Mouse (Mus musculus) heart, postnatal 14 days (tissue): ENCODE results near the gene Draxin. TPM values are rescaled to one million over a fixed set of nuclear protein-coding genes. Genes with fewer than 3 reads are reported as not detected.
"Not testable (repeated sequence)": the region's sequence is repeated elsewhere in the genome, so short reads cannot be mapped to it uniquely, and the experiment has no call there.

ENCODE experiments used
- DNase-seq, 2 experiments: peaks; one replicate each; pipeline ENCODE4 v3.0.0; 2021 to 2022
- intact Hi-C: fragments of 180-260 bp; cut with DNase I; formaldehyde crosslinking; loops from one replicate; pipeline ENCODE4 v1.15.1; 2025
- total RNA-seq, 2 experiments: library from RNA; stranded (reverse); gene quantifications; 2 replicates each; pipeline ENCODE4 v1.2.3; 2021

Gene Draxin
- total RNA-seq, 2 experiments from 2014 or later: 0.05 to 0.07 TPM

DNA sequence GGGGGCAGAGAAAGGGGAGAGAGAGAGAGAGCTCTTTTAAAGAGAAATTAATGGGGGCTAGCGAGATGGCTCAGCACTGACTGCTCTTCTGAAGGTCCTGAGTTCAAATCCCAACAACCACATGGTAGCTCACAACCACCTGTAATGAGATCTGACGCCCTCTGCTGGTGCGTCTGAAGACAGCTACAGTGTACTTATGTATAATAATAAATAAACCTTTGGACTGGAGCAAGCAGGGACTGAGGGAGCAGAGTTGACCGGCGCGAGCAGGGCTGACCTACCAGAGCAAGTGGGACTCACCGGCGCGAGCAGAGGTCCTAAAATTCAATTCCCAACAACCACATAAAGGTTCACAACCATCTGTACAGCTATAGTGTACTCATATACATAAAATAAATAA, 10.9 kb downstream of the Draxin start:
- DNase-seq, intact Hi-C loops: not testable (repeated sequence)

DNA sequence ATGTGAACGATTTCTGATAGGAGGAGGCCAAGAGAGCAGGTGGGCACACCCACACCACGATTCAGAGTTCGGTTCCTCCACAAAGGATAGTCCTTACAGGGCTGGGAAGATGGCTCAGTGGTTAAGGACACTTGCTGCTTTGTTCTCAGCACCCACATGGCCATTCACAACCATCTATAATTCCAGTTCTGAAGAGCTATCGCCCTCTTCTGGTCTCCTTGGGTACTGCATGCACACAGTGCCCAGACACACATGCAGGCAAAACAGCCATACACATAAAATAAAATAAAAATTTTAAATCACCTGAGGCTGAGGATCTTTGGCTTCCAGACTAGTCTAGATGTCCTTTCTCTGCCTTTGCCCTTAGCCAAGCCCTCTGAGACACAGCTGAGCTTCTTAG, 13.1 kb downstream of the Draxin start:
- no peak for DNase-seq
- intact Hi-C loops: no loop called here

DNA sequence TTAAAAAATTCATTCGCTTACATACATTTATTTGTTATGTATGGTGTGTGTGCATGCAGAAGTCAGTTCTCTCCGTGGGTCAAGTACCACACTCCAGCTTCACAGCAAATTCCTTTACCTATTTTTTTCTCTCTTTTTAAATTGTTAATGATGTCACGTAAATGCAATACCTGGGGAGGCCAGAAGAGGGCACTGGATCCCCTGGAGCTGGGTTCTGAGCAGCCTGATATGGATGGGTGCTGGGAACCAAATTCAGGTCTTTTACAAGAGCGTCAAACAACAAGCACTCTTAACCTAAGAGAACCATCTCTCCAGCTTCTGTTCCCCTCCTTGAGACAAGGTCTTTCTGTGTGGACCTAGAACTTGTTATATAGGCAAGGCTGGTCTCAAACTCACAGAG, 13.8 kb downstream of the Draxin start:
- intact Hi-C loops: no loop called here
- no peak for DNase-seq

DNA sequence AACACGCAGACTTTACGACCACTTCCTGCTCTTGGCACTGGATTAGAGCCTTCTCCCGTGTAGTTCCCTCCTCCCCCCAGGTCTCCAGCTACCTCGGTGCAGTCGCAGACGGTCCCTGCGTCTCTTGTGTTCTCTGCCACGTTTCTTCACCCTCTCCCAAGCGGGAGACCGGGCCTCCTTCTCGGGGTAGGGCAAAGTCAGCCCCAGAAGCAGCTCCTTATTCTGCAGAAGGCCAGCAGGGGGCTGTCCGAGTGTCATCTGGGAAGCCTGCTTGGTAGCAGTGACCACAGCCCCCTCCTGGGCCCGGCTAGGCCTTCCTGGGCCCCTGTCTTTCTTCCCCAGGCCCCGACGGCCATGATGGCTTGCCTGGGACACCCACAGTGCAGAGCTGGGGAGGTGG, 15.0 kb downstream of the Draxin start:
- DNase-seq: peak; percentile 34 to 46
- intact Hi-C loops: loop anchor here (2.0 kb wide), 1 partner anchor 37 kb away; the partner anchor contains the start of gene Fbxo6

DNA sequence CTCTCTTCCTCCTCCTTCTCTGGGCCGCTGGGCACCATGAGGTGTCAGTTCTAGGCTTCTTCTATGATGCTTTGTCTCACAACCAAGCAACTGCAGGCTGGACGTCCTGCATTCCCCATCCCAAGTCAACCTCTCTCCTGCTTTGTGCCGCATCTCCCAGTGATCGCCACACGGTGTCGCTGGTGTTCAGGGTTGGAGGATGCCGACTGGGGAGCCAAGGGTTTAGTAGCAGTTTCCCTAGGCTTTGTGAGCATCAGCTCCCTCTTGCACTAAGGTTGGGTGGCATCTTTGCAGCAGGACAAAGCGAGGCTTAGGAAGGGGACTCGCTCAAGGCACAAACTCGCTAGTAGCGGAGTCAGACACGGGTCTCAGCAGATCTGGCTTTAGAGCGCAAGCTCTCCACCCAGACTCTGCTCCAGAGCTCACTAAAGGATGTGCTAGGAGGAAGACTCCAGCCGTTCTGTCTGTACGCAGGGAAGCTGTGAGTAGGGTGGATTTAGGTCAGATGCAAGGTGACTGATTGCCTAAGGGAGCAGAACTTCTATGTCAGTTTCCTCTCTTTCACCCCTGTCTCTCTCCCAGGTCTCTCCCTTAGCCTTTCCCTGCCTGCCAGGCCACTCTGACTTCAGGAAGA, 15.6 kb downstream of the Draxin start:
- intact Hi-C loops: loop anchor here (1.0 to 2.0 kb wide), 2 partner anchors 38 to 52 kb away; partner anchors contain the start of gene Fbxo6
- peak; percentile 87 to 92 for DNase-seq

DNA sequence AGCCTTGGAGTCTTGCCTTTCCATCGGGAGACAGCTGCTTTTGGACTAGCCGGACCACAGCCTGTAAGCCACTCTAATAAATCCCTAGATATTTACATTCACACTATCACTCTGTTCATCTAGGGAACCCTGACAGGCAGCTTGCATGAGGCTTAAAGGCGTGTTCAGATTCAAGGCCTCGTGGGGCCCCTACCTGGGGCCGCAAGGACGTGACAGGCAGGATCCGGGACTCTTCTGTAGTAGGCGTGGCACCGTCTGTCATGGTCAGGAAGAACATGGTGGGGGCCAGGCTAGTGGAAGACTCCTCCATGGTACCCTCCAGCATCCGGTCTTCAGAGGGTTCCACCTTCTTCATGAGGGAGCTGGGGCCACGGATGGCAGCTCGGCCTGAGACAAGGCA, 18.0 kb downstream of the Draxin start:
- no peak for DNase-seq
- intact Hi-C loops: no loop called here

DNA sequence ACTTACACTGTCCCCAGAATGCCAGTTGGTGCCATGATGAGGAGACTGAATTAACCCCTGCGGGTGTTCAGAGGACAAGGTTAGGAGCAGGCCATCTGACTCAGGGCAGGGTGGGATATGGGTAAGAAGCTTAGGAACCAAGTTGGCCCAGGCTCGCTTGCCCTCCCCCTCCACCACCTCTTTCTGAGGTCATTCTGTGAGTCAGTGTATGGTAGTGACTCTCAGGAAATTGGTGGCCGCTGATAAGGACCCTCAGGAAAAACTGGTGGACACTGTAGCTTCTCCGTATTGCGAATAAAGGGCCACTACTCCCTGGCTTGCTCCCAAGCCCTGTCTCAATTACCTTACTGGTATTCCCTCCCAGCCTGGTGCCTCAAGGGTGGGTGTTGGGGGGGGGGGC, 21.3 kb downstream of the Draxin start:
- intact Hi-C loops: no loop called here
- DNase-seq: no peak

DNA sequence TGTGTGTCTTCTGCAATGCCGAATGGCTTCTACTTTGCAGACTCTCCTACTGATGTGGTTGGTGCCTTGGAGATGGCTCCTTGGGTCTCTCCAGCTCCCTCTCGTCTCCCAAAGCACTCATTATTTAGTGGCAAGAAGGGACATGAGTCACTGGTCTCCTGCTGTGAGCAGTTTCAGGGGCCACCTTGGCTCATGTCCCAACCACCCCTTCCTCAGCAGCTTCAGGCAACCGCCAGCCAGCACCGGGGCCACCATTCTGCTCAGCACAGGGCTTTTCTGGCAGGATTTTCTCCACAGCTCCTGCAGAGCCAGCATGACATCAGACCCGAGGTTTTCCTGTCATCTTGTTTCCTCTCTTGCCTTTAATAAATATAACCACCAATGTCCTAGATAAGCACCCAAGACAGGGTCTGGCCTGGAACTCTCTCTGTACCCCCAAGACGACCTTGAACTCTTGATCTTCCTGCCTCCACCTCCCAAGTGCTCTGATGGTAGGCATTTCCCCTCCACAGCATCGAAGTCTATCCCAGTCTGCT, 21.9 kb downstream of the Draxin start:
- no peak for DNase-seq
- intact Hi-C loops: no loop called here

DNA sequence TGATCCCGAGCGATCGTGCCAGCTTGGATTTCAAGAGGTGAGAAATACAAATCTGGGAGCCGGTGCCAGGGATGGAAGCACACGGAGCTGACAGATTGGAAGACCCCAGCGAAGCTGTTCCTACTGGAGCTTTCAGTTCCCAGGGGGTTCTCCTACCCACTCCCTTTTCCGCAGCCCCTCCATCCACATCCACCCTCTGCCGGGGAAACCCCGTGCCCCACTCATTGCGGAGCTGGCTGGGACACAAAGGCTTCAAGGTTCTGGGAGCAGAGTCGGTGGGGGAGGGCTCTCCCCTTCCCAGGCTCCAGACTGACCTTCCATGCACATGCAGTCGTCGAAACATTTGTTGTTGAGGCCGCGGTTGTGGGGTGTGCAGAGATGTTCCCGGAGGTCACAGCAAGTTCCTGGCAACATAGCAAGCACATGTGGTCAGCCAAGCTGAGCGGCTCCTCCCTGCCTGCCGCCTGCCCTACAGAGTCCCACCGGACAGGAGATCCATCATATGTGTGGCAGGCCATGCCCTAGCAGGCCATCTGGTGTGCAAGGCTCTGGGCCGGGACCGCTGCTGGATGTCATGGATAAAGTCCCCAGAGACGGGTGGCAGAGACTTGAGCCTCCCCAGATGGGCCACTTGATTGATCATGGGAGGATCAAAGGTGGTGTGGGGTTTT, 22.7 kb downstream of the Draxin start:
- DNase-seq: peak in 1 of 2 experiments; percentile 37
- intact Hi-C loops: no loop called here

DNA sequence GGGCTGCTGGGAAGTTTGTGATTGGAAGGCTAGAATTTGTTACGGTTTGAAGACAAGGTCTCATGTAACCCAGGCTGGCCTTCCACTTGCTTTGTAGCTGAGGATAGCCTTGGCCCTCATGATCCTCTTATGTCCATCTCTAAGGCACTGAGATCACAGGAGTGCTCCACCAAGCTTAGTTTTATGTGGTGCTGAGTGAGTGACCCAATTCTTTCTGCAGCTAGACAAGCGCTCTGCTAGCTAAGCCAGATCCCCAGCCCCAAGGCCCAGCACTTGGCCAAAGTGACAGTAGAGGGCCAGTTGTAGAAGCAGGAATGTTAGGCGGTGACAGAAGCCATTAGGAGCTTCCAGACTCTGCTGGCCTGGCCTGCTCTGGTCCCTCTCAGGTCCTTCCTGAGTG, 26.4 kb downstream of the Draxin start:
- intact Hi-C loops: no loop called here
- no peak for DNase-seq

DNA sequence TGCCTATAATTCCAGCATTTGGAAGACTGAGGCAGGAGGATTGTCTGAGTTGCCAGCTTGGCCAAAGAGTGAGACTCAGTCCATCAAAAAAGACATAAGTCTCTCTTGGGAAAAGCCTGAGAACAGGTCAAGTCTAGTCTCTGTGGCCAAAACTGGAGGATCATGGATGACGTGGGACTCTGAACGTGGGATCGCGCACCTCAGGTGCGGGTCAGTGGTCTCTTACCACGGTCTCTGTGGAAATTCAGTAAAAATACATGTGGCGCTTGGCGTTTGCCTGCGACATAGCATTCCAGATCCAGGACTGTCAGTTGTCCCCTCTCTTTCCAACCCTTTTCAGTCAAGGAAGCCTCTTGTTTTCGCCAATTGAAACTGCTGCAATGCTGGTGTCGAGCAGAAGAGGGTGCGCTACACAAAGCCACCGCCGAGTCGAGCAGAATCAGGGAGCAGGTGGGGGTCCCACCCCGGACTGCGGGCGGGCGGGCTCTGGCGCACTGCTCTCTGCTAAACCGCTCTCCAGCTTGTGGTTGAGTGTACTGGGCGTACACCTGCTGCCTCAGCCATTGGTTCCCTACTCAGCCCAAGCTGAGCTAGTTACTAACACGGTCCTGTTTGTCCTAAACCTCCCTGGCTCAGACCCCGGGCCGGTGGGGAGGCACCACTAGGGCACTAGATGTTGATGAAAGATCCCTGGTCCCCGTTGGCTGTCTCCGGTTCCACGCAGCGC, 28.5 kb downstream of the Draxin start:
- intact Hi-C loops: no loop called here
- DNase-seq: peak; percentile 54 to 66

DNA sequence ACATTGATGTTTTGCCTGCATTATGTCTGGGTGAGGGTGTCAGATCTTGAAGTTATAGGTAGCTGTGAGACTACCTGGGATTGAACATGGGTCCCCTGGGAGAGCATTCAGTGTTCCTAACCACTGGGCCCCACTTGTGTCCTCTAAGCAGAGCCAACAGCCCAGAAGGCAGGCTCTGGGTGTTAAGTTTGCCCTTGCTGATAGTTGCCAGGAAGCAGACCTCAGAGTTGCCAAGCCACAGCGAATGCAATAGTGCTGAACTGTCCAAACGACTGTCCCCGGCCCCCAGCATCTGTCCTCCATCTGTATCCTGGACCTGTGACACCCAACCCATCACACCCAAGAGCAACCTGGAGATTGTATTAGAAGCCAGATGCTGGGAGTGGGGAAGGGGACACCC, 31.8 kb downstream of the Draxin start:
- intact Hi-C loops: no loop called here
- DNase-seq: no peak

DNA sequence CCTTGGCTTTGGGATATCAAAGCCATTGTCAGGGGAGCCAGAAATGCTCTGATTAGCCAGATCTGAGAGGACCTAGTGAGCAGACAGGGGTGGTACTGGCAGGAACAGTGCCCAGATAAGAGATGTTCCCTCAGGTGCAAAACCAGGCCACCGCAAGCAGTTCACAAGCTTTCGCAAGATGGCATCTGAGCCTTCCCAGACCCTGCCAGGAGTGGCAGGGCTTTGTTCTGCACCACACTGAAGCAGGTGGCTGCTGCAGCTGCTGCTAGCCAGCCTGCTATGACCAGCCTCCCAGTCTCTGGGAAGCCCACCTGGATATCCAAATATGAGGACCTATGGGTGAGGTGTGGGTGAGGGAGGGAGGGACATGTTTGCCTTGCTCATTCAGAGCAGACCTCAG, 32.6 kb downstream of the Draxin start:
- intact Hi-C loops: no loop called here
- DNase-seq: no peak

DNA sequence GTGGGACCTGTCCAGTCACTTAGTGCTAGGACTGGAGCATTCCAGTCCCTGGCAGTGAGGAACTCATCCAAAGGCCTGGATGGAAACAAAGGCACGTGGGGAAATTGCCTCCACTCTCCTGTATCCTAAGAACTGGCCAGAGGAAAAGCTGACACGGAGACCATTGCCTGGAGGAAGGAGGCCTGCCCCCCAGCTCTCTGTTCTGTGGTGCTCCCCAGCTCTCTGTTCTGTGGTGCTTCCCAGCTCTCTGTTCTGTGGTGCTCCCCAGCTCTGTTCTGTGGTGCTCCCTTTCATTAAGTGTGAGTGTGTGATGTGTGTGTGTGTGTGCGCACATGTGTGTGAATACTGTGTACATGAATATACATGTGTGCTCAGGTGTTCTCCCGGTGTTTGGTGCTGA, 35.4 kb downstream of the Draxin start:
- intact Hi-C loops: no loop called here
- no peak for DNase-seq

DNA sequence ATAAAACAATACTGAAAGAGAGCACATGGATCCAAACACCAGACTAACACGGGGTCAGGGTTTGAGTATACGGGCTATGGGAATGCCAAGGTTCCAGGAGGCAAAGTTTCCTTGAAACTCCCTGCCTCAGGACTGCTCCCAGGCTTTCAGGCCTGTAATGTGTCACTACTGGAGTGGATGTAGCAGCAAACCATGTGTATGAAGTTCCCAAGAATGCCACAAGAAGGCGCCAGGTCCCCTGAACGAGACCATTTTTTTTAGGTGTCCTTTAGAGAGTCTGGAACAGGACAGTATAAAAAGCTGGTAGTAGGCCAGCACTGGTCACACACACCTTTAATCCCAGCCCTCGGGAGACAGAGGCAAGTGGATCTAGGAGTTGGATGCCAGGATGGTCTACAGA, 36.3 kb downstream of the Draxin start:
- intact Hi-C loops: no loop called here
- DNase-seq: no peak

DNA sequence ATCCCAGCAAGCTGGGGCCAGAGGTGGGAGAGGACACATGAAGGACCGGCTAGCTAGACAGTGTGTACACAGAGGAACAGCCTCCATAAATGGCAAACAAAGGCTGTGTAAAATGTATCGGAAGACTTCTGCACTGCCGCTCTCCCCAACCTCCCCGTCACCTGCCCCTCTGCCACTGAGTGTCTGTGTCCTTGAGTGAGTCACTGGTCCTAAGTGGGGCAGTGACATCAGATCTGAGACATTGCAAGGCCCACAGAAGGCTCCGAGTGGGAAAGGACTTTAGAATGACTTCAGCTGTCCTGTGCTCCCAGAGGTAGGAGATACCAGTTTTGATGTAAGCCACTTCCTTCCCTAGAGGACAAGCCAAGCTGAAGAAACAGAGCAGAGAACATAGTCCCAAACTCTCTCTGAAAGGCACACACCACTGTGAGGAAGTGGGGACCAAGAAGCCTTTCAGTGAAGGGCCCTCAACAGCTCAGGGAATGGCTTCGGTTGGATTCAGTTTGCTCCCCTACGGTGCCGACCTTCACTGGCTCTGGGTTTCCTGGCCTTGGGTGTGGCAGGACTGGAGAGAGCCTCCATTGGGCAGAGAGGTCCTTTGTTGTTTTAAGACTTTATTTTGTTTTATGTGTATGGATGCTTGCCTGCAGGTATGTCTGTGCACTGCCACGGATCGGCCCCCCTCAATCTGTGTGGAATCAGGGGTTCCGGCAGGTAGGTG, 37.8 kb downstream of the Draxin start:
- DNase-seq: no peak
- intact Hi-C loops: no loop called here

DNA sequence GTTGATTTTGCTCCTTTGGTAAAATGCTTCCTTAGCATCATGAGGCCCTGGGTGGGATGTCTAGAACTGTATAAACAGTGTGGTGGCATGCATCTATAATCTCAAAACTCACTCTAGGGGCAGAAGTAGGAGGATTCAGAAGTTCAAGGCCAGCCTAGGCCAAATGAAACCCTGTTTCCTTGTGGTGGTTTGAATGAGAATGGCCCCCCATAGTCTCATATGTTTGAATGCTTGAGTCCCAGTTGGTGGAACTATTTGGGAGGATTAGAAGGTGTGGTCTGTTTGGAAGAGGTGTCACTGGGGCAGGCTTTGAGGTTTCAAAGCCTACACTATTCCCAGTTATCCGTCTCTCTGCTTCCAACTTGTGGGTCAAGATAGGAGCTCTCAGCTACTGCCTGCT, 39.3 kb downstream of the Draxin start:
- intact Hi-C loops: no loop called here
- DNase-seq: no peak

DNA sequence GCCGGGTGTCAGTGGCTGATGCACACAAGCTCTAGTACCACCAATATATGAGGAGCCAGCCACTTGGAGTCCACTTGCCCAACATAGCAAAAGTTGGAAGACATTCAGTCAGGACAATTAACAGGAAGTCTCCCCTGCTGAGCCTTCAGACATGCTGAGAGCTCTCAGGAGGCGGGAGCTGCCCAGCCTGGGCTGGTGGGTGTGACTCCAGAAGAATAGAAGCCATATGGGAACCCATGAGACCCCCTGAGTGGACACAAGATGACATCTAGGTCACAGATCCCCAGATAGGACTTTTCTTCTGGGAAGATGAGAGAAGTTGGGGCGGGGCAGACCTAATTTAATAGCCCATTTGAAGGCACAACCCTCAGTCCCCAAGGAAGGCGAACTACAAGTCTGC, 41.3 kb downstream of the Draxin start:
- no peak for DNase-seq

DNA sequence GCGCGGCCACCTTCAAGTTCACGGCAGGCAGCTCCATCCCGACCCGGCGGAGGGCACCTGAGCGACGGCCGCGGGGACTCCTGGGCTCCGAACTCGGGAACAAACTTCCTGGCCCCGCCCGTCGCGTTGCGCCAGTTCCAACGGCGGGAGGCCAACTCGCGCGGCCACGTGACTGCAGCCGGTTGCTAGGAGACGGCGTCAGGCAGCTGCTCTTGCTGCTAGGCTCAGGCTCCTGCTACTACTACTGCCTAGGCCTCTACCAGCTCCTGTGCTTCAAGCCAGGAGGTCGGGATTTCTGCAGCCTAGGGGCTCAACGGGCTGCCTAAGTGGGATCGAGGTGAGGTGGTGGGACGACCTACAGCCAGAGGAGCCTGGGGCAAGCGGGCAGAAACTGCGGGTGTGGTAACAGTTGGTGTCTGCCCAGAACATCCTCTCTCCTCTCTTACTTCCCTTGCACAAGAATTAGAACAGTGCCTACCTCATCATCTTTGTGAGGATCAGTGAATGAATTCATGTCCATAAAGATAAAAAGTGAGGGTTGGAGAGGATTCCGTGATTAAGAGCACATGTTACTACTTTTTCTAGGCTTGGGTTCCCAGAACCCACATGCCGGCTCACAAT, 42.5 kb downstream of the Draxin start, which contains the start of gene Agtrap:
TSS of gene Agtrap (minus strand) at position 125 of the 621 bp plus-strand sequence.
- peak; percentile 97 to 98 for DNase-seq
- intact Hi-C loops: no loop called here

More for the DNA sequence above, 41.3 kb downstream of the Draxin start:
- intact Hi-C loops: no loop called here
